Mouse (Mus musculus) embryonic facial prominence, embryonic 11.5 days (tissue): ENCODE data around the gene Map3k20. TPM values are rescaled to one million over a fixed set of nuclear protein-coding genes. Genes with fewer than 3 reads are reported as not detected.
A peak's percentile ranks its signal among the peaks of the same experiment; 100 is the strongest.

Source experiments
- ATAC-seq: fragments of 200-750 bp; cut with Nextera tagmentation; replicated peaks from 2 replicates; pipeline ENCODE4 v1.8.0; 2017; ENCODE audit warnings: low read depth; ENCODE audit not compliant: insufficient number of reproducible peaks, low FRiP score, low TSS enrichment
- DNase-seq: peaks from one replicate; pipeline ENCODE4 v3.0.0-alpha.2; 2015; ENCODE audit warnings: low spot score
- H3K27ac ChIP-seq: fragments of 300-500 bp; sonication (generic); replicated peaks from 2 replicates; pipeline ENCODE4 v1.5.1; 2014; ENCODE audit warnings: mild to moderate bottlenecking, low read depth, low read length, control low read depth
- H3K27me3 ChIP-seq: fragments of 300-500 bp; sonication (generic); 2 replicates; pipeline ENCODE4 v1.6.1; 2014; ENCODE audit warnings: mild to moderate bottlenecking, low read length, moderate library complexity, mixed read lengths; ENCODE audit not compliant: control insufficient read depth, insufficient read depth
- H3K36me3 ChIP-seq: fragments of 300-500 bp; sonication (generic); replicated peaks from 2 replicates; pipeline ENCODE4 v1.6.1; 2014; ENCODE audit warnings: low read depth, mild to moderate bottlenecking, low read length, moderate library complexity, mixed read lengths; ENCODE audit not compliant: control insufficient read depth, insufficient read depth
- H3K4me1 ChIP-seq: fragments of 300-500 bp; sonication (generic); 2 replicates; pipeline ENCODE4 v1.6.1; 2014; ENCODE audit warnings: low read length, mixed read lengths; ENCODE audit not compliant: control insufficient read depth, insufficient read depth
- H3K4me2 ChIP-seq: fragments of 300-500 bp; sonication (generic); 2 replicates; pipeline ENCODE4 v1.6.1; 2014; ENCODE audit warnings: low read depth, mild to moderate bottlenecking, control low read depth, low read length, moderate library complexity
- H3K4me3 ChIP-seq: fragments of 300-500 bp; sonication (generic); 2 replicates; pipeline ENCODE4 v1.5.1; 2014; ENCODE audit warnings: low read depth, low read length, control low read depth
- H3K9ac ChIP-seq: fragments of 300-500 bp; sonication (generic); replicated peaks from 2 replicates; pipeline ENCODE4 v1.6.1; 2014; ENCODE audit warnings: mild to moderate bottlenecking, control low read depth, low read length
- H3K9me3 ChIP-seq: fragments of 300-500 bp; sonication (generic); replicated peaks from 2 replicates; pipeline ENCODE4 v1.6.1; 2016; ENCODE audit warnings: mild to moderate bottlenecking, low read length, inconsistent platforms, mixed read lengths; ENCODE audit not compliant: control insufficient read depth
- WGBS: fragments of 180-500 bp; shearing (Covaris S2); extraction: QIAGEN DNeasy Blood & Tissue Kit; methylation state at CpG from one replicate; pipeline ENCODE4 v1.1.7; 2014; 5-methylcytosine and 5-hydroxymethylcytosine counted together
- polyA plus RNA-seq: library from polyadenylated mRNA; unstranded; fragments of >200 nt; fragmentation: Nextera tagmentation; extraction: Ambion mirVana; gene quantifications from 2 replicates; pipeline ENCODE4 v1.2.1, GENCODE M21; 2014

Gene Map3k20
- polyA plus RNA-seq, 1 experiment from 2014 or later = 8.8 TPM

DNA sequence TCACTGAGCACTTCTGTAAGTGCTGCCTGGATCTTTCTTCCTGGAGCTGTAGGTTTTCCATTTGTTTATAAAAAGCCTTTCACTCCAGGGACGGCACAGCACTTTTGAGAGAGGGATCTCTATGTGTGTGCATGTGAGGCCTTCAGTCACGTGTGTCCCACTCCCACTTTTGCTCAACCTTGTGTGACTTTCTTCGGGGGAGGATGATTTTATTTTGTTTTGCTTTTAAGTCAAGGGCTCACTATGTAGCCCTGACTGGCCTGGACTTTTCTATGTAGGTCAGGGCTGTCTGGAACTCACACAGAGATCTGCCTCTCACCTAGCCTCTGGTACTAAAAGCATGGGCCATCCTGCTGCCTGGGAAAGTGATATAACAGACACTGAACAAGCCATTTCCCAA lies 88.6 kb downstream of the Map3k20 start:
- H3K27ac ChIP-seq = no peak overlapping the region
- no peak overlapping the region for H3K4me3 ChIP-seq
- H3K9me3 ChIP-seq = no peaks in the 10 kb centered on the region
- no peaks in the 10 kb centered on the region for H3K4me1 ChIP-seq
- DNase-seq (no peak), ATAC-seq (no peak)
- no peak overlapping the region for H3K4me2 ChIP-seq
- 79% methylated on average over 3 of the region's 3 CpGs for WGBS
- no peaks in the 10 kb centered on the region for H3K27me3 ChIP-seq
- H3K9ac ChIP-seq = no peak overlapping the region
- no peaks in the 10 kb centered on the region for H3K36me3 ChIP-seq

DNA sequence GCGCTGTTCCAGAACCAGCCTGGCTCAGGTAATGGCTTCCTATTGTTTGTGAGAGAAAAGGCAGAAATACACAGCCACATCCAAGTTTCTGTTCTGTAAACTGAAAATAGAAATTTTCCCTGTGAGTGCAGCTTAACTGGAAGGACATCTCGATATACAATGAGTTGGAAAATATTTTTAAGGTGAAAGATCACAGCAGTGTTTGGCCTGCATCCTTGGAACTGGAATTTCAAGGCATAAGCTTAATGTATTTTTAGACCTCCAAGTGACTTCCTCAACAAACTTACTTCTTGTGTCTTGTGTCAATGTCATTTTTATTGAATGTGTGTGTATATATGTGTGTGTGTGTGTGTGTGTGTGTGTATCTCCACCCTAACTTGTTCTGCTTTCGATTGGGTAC lies 90.4 kb downstream of the Map3k20 start:
- 84% methylated on average over 3 of the region's 3 CpGs for WGBS

DNA sequence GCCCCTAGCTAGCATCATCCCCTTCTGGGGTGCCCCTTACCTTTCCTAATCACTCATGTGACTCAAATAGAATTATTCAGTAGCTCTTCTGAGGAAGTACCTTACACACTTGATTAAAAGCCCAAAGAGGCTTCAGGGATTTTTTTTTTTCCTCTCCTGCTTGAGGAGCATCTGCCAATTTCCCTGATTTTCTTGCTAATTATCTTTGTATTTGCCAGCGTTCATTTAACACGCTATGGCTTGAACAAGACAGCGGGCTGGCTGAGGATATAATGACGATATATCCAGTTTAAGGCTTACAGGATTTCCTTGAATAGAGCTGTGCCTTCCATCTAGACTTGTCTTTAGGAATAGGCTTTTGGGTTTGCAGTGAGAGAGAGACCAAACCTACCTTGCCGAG lies 91.5 kb downstream of the Map3k20 start:
- 94% methylated on average over 5 of the region's 5 CpGs for WGBS
- no peaks in the 10 kb centered on the region for H3K4me1 ChIP-seq
- no peaks in the 10 kb centered on the region for H3K9me3 ChIP-seq
- H3K4me2 ChIP-seq = no peak overlapping the region
- ATAC-seq (no peak), DNase-seq (no peak)
- H3K27me3 ChIP-seq = no peaks in the 10 kb centered on the region
- H3K9ac ChIP-seq = no peak overlapping the region
- no peaks in the 10 kb centered on the region for H3K36me3 ChIP-seq
- H3K27ac ChIP-seq = no peak overlapping the region
- no peak overlapping the region for H3K4me3 ChIP-seq

More for the DNA sequence above, 90.4 kb downstream of the Map3k20 start:
- Histone ChIP-seq H3K9me3 (no peaks in the 10 kb centered on the region), H3K4me1 (no peaks in the 10 kb centered on the region), H3K4me2 (no peak overlapping the region), H3K36me3 (no peaks in the 10 kb centered on the region), H3K9ac (no peak overlapping the region), H3K4me3 (no peak overlapping the region), H3K27ac (no peak overlapping the region), H3K27me3 (no peaks in the 10 kb centered on the region)
- ATAC-seq (no peak), DNase-seq (no peak)

GRCm38 (mm10) chr2:72379425-72379824 lies 94.0 kb downstream of the Map3k20 start:
- no peaks in the 10 kb centered on the region for H3K9me3 ChIP-seq
- H3K27me3 ChIP-seq = no peaks in the 10 kb centered on the region
- DNase-seq (no peak), ATAC-seq (no peak)
- H3K36me3 ChIP-seq = no peaks in the 10 kb centered on the region
- no peaks in the 10 kb centered on the region for H3K4me1 ChIP-seq
- no peak overlapping the region for H3K9ac ChIP-seq
- no peak overlapping the region for H3K27ac ChIP-seq
- 94% methylated on average over 11 of the region's 11 CpGs for WGBS
- no peak overlapping the region for H3K4me3 ChIP-seq
- H3K4me2 ChIP-seq = no peak overlapping the region

- Histone ChIP-seq H3K4me2 (no peak overlapping the region), H3K27ac (no peak overlapping the region), H3K4me1 (no peaks in the 10 kb centered on the region), H3K36me3 (no peaks in the 10 kb centered on the region), H3K9me3 (no peaks in the 10 kb centered on the region), H3K9ac (no peak overlapping the region), H3K4me3 (no peak overlapping the region), H3K27me3 (no peaks in the 10 kb centered on the region)
- 83% methylated on average over 6 of the region's 6 CpGs for WGBS
- no peak for DNase-seq
- ATAC-seq = no peak
These were observed 97.2 kb downstream of the Map3k20 start for GRCm38 (mm10) chr2:72382662-72383061.

DNA sequence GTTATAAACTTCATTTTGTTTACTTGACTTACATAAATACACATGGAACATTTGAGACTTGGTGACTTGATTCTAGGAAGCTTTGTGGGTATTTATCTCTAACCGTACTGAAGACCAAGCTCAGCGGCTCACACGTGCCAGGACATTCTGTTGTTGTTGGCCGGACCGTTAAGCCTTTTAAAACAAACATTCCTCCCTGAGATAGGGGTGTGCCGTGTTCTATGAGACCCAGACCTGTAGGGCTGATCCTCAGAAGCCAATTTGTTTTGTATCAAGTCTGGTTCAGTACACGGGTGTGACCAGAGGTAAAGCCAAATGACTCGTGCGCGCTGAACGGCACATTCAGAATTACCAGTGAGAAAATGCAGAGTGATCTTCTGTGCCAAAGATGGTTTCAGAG lies 97.9 kb downstream of the Map3k20 start:
- no peaks in the 10 kb centered on the region for H3K36me3 ChIP-seq
- H3K9me3 ChIP-seq = no peaks in the 10 kb centered on the region
- H3K9ac ChIP-seq = no peak overlapping the region
- H3K27me3 ChIP-seq = no peaks in the 10 kb centered on the region
- ATAC-seq = no peak
- H3K4me1 ChIP-seq = no peaks in the 10 kb centered on the region
- no peak overlapping the region for H3K4me2 ChIP-seq
- WGBS = 67% methylated on average over 11 of the region's 11 CpGs
- H3K4me3 ChIP-seq = no peak overlapping the region
- no peak for DNase-seq
- H3K27ac ChIP-seq = no peak overlapping the region

- H3K4me3 ChIP-seq = no peak overlapping the region
- no peaks in the 10 kb centered on the region for H3K9me3 ChIP-seq
- H3K27ac ChIP-seq = no peak overlapping the region
- no peaks in the 10 kb centered on the region for H3K36me3 ChIP-seq
- no peak overlapping the region for H3K4me2 ChIP-seq
- 86% methylated on average over 13 of the region's 13 CpGs for WGBS
- ATAC-seq (no peak; the same call in 1 of the 2 replicates), DNase-seq (no peak)
- no peaks in the 10 kb centered on the region for H3K4me1 ChIP-seq
- H3K9ac ChIP-seq = no peak overlapping the region
- H3K27me3 ChIP-seq = no peaks in the 10 kb centered on the region
These were observed 104.0 kb downstream of the Map3k20 start for GRCm38 (mm10) chr2:72389411-72389810.

GRCm38 (mm10) chr2:72389942-72390341 lies 104.5 kb downstream of the Map3k20 start:
- WGBS = 21% methylated on average over 9 of the region's 9 CpGs
- Histone ChIP-seq H3K9ac (no peak overlapping the region), H3K4me3 (no peak overlapping the region), H3K4me1 (no peaks in the 10 kb centered on the region), H3K4me2 (no peak overlapping the region), H3K9me3 (no peaks in the 10 kb centered on the region), H3K27me3 (no peaks in the 10 kb centered on the region), H3K36me3 (no peaks in the 10 kb centered on the region), H3K27ac (no peak overlapping the region)
- DNase-seq = peak; percentile 89
- no peak for ATAC-seq
